Mouse (Mus musculus) c-Kit-negative CD71-positive TER-119-positive erythroid progenitor cells, embryonic 14.5 days (primary cell): ENCODE measurements at regions not wholly inside any gene's neighbourhood (a gene's known extent, or its start where the extent isn't known, plus 50 kb on each side); places are given as distances from the start of the nearest gene placed in this dataset.

Experiments
- DNase-seq: peaks from one replicate; pipeline ENCODE4 v3.0.0-alpha.2; 2013; ENCODE audit warnings: low read depth, low spot score

DNA sequence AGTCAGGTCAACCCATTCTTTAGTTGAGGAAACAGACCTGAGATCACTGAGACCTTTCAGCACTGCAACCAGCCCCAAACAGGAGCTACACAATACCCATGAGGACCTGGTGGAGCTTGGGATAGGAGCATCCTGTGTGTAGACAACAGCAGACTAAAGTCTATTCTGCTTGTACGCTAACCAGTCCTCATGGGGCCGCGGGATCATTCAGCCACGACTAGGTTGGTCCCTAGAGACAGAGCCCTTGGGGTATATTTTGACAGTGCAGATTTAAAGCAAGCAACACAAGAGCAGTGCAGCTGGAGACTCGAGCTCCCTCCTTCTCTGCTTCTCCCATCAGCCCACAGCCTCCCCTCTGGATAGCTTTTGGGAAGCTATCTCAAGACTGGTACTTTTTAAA, 51.7 kb upstream of the Ankrd34c start:
- no peak for DNase-seq

DNA sequence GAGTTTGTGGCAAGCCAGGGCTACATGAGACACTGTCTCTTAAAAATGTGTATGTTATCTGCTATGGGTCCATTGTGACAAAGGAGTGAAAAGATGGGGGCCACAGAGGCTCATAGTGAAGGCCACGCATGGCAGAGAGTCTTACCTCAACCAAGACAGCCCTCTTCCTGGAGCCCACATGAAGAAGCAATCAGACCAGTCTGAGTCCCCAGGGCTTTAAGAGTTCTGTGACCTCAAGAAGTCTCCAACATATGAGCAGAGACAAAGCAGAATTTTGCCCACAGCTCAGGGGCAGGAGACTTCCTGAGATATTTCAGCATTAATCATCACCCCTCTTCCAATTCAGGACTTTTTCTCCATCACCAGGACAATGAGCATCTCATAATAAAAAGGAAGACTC, 50.4 kb upstream of the Ankrd34c start:
- no peak for DNase-seq
